9 mouse cellular contexts compared by ENCODE assay signal in genomic region chr7:115624907-115625552, GRCm38 (mm10).
DNase-seq lines count a peak whose midpoint lies in the region; ATAC-seq lines count a peak whose summit lies in the region.
"Had no signal": no experiment of that assay in that cellular context is flagged by ENCODE, and none has a peak within 500 bp of the region (broad histone marks: within the 10 kb centered on the region; RNA-seq: fewer than 3 reads in every experiment).

No protein-coding gene starts in this region.

- H3K27ac ChIP-seq in brown adipose tissue, adult 24 weeks (replicated peaks; ENCODE audit: low read depth, low read length), result peak overlapping the region; percentile 73
- H3K27ac ChIP-seq in hindbrain, embryonic 10.5 days, result peak overlapping the region; percentile 75
- H3K27ac ChIP-seq in midbrain, embryonic 14.5 days (replicated peaks; ENCODE audit: low read depth, low read length), result no peak overlapping the region

- H3K4me3 ChIP-seq in brown adipose tissue, adult 24 weeks (ENCODE audit: insufficient read depth, low read depth, low read length), result peak overlapping the region; percentile 17; the same call in 1 of the 2 replicates
- no peak overlapping the region for H3K4me3 ChIP-seq in hindbrain, embryonic 10.5 days
- H3K4me3 ChIP-seq in midbrain, embryonic 14.5 days (replicated peaks; ENCODE audit: low read depth, low read length), result no peak overlapping the region

- no peak overlapping the region for H3K9ac ChIP-seq in midbrain, embryonic 14.5 days (replicated peaks; ENCODE audit: low read length)

- no peaks in the 10 kb centered on the region for H3K9me3 ChIP-seq in hindbrain, embryonic 10.5 days
- H3K9me3 ChIP-seq in midbrain, embryonic 14.5 days (ENCODE audit: control insufficient read depth, low read length), result no peaks in the 10 kb centered on the region

- ATAC-seq in midbrain, embryonic 14.5 days (ENCODE audit: low FRiP score, low TSS enrichment), result no peak

- no peaks in the 10 kb centered on the region for H3K36me3 ChIP-seq in hindbrain, embryonic 10.5 days
- H3K36me3 ChIP-seq in midbrain, embryonic 14.5 days (ENCODE audit: control insufficient read depth, insufficient read depth, low read length), result no peaks in the 10 kb centered on the region

- H3K27me3 ChIP-seq in hindbrain, embryonic 10.5 days (ENCODE audit: insufficient read depth, poor library complexity, severe bottlenecking), result no peaks in the 10 kb centered on the region; the same call in 1 of the 2 replicates
- no peaks in the 10 kb centered on the region for H3K27me3 ChIP-seq in midbrain, embryonic 14.5 days (ENCODE audit: control insufficient read depth, insufficient read depth, low read length)

- no peak overlapping the region for H3K4me2 ChIP-seq in midbrain, embryonic 14.5 days (ENCODE audit: low read length)

- peaks cover 27% of the 10 kb centered on the region for H3K4me1 ChIP-seq in brown adipose tissue, adult 24 weeks (ENCODE audit: control insufficient read depth, insufficient read depth, insufficient read length, low read length)
- H3K4me1 ChIP-seq in hindbrain, embryonic 10.5 days (replicated peaks), result peaks cover 26% of the 10 kb centered on the region
- H3K4me1 ChIP-seq in midbrain, embryonic 14.5 days (ENCODE audit: control insufficient read depth, insufficient read depth, low read length), result peaks cover 16% of the 10 kb centered on the region; the same call in 1 of the 2 replicates

- DNase-seq in heart, adult 11 months, result peak; percentile 91
- DNase-seq in heart, adult 18-20 months, result no peak
- peak; percentile 19 for DNase-seq in hindbrain, embryonic 10.5 days (ENCODE audit: low spot score)
- DNase-seq in midbrain, embryonic 14.5 days, result peak; percentile 72
- DNase-seq in spleen, postnatal 4 days (ENCODE audit: low spot score in 2 of 2), result no peak
- no peak for DNase-seq in lung, postnatal 14 days
- no peak for DNase-seq in cerebellum, postnatal 4 days (ENCODE audit: low spot score in 2 of 2)
- DNase-seq: kidney, postnatal 36 days had no signal

- 32% methylated on average over 8 of the region's 8 CpGs for WGBS in hindbrain, embryonic 10.5 days
- 24% methylated on average over 8 of the region's 8 CpGs for WGBS in midbrain, embryonic 14.5 days

Comparison
In these comparisons a context has a peak if more than half of its experiments do, and no peak if none do; other contexts are left out.
1. DNase-seq: peak in heart, adult 11 months (single experiment), hindbrain, embryonic 10.5 days (single experiment) and midbrain, embryonic 14.5 days (single experiment); none in heart, adult 18-20 months (0 of 2), spleen, postnatal 4 days (0 of 2), lung, postnatal 14 days (single experiment) and cerebellum, postnatal 4 days (0 of 2).